Mouse (Mus musculus) forebrain, embryonic 12.5 days (tissue): Measurements from ENCODE around the gene Dennd4b. TPM values are rescaled to one million over a fixed set of nuclear protein-coding genes. Genes with fewer than 3 reads are reported as not detected.

ENCODE experiments used
- microRNA-seq: library from miRNA; unstranded; fragments of <30 nt; microRNA quantifications from one replicate; pipeline ENCODE4, GENCODE M21; 2017
- polyA plus RNA-seq: library from polyadenylated mRNA; unstranded; fragments of >200 nt; fragmentation: Nextera tagmentation; extraction: Ambion mirVana; gene quantifications from 2 replicates; pipeline ENCODE4 v1.2.1, GENCODE M21; 2016

Dennd4b gene
- polyA plus RNA-seq, 1 experiment from 2014 or later: 6.0 TPM

Small RNA genes within 50 kb of the gene (microRNA-seq; reads per million reads assigned to microRNA genes)
- gene Mir7012: not detected

Other genes with a start within 250 kb of the Dennd4b start
- 188 and 189 TPM in 2 replicates for gene 4933434E20Rik, start 213.5 kb upstream of the Dennd4b start, polyA plus RNA-seq
- gene Ubap2l, start 212.6 kb upstream of the Dennd4b start, polyA plus RNA-seq: 205 and 225 TPM in 2 replicates
- 496 and 499 TPM in 2 replicates for gene Tpm3, start 192.5 kb upstream of the Dennd4b start, polyA plus RNA-seq
- gene Nup210l, start 161.1 kb upstream of the Dennd4b start, polyA plus RNA-seq: 0.50 and 0.69 TPM in 2 replicates
- gene Rps27, start 51.5 kb upstream of the Dennd4b start, polyA plus RNA-seq: 943 and 1,078 TPM in 2 replicates
- gene Rab13, start 51.5 kb upstream of the Dennd4b start, polyA plus RNA-seq: 22.6 and 23.3 TPM in 2 replicates
- gene Jtb, start 33.6 kb upstream of the Dennd4b start, polyA plus RNA-seq: 93.8 and 100.0 TPM in 2 replicates
- 5.3 and 5.5 TPM in 2 replicates for gene Creb3l4, start 21.7 kb upstream of the Dennd4b start, polyA plus RNA-seq
- 32.8 and 42.8 TPM in 2 replicates for gene Slc39a1, start 17.0 kb upstream of the Dennd4b start, polyA plus RNA-seq
- gene Crtc2, start 11.0 kb upstream of the Dennd4b start, polyA plus RNA-seq: 19.9 and 20.7 TPM in 2 replicates
- gene Gatad2b, start 28.0 kb downstream of the Dennd4b start, polyA plus RNA-seq: 15.8 and 17.2 TPM in 2 replicates
- 14.7 and 18.3 TPM in 2 replicates for gene Slc27a3, start 124.8 kb downstream of the Dennd4b start, polyA plus RNA-seq
- gene Ints3, start 168.4 kb downstream of the Dennd4b start, polyA plus RNA-seq: 42.8 and 45.1 TPM in 2 replicates
- gene Npr1, start 200.7 kb downstream of the Dennd4b start, polyA plus RNA-seq: 1.6 and 2.2 TPM in 2 replicates
- gene Ilf2, start 210.9 kb downstream of the Dennd4b start, polyA plus RNA-seq: 351 and 352 TPM in 2 replicates
- 71.7 and 73.2 TPM in 2 replicates for gene Snapin, start 225.8 kb downstream of the Dennd4b start, polyA plus RNA-seq
- 228 and 238 TPM in 2 replicates for gene Chtop, start 244.3 kb downstream of the Dennd4b start, polyA plus RNA-seq
- gene S100a1, start 249.2 kb downstream of the Dennd4b start, polyA plus RNA-seq: 5.1 and 7.0 TPM in 2 replicates
- 8.1 and 8.6 TPM in 2 replicates for gene S100a13, start 249.2 kb downstream of the Dennd4b start, polyA plus RNA-seq